Mouse (Mus musculus) gastrocnemius, adult 18-20 months (tissue): ENCODE measurements around the gene Arhgap45. TPM values are rescaled to one million over a fixed set of nuclear protein-coding genes. Genes with fewer than 3 reads are reported as not detected.

Source experiments
- DNase-seq: peaks from one replicate; pipeline ENCODE4 v3.0.0; 2021; ENCODE audit warnings: low spot score
- total RNA-seq, 2 experiments: library from RNA; stranded (reverse); gene quantifications; 2 replicates each; pipeline ENCODE4 v1.2.3; 2021

Arhgap45 gene
- total RNA-seq, 2 experiments from 2014 or later = 0.75 to 1.3 TPM

DNA sequence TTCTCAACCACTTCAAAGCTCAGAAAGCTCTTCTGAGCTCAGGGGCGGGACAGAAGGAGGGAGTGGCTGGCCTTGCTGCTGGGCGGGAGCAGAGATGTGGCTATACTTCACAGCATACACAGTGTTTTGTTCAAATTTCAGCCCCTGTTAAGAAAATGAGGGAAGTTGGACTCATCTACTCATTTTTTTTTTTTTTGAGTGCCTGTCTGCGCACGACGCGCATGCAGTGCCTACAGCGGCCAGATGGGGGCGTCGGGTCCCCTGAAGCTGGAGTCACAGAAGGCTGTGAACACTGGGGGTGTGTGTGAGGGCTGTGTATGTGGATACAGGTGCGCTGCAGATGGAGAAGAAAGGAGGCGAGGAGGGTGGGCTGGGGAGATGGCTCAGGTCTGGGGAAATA, 29.5 kb upstream of the Arhgap45 start:
- DNase-seq = peak; percentile 86

DNA sequence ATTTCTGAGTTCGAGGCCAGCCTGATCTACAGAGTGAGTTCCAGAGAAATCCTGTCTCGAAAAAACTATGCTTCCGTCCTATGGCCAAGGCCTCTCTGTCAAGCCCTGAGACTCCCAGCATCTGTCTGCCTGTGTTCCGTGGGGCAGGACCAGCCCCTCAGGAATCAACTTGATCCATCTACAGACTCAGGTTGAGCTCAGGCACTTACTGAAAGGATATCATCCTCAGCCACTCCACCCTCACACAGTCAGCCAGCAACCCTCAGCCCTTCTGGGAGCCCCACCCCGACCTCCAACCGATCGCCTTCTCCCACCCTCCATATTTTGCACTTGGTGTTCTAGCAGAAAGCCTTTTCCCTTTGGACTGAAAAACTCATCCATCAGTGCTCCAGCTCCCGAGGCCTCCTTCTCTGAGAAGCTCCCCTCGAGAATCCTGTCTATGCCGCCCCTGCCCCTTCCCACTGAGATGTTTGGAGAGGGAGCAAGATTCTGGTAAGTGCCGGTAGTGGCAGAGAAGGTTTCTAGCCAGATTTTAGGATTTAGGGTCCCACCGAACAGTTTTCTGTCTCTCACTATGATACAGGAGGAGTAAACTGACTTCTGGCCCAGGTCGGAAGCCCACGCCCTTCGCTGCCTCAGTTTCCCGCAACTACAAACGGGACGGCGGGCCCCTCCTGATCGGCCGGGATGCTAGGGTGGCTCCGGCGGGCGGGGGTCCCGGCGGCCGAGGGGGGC, 28.5 kb upstream of the Arhgap45 start:
- no peak for DNase-seq

DNA sequence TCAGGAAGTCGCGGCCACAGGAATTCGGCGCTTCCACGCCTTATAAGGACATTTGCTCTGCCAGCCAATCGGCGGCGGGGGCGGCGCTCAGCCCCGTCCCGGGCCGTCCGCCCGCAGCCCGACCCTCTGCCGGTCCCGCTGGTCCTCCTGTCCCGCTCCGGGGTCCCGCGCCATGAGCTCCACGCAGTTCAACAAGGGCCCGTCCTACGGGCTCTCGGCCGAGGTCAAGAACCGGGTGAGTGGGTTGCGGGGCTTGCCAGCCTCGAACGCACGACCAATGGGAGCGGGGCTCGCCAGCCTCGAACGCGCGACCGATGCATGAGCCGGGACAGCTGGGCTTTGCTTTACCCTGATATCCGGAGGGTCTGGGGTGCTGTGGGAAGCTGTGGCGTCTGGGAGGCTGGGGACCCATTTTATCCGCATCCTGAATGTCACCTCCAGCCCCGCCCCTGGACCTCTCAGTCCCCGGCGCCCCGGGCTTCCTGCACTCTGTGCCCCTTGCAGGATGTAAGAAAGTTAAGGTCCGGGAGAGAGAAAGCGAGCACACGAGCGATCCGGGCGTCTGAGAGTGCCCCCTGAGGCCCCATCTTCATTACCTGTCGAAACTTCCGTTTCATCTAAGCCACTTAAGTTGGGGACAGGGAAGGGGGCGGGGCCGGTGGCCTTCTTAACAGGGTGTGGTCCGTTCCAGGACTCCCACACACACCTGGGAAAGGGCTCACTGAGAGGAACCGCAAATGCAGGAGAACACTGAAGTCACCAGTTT, 27.8 kb upstream of the Arhgap45 start, which contains the start of gene Cnn2:
TSS of gene Cnn2 (plus strand) at position 79 of the 766 bp plus-strand sequence.
- no peak for DNase-seq

DNA sequence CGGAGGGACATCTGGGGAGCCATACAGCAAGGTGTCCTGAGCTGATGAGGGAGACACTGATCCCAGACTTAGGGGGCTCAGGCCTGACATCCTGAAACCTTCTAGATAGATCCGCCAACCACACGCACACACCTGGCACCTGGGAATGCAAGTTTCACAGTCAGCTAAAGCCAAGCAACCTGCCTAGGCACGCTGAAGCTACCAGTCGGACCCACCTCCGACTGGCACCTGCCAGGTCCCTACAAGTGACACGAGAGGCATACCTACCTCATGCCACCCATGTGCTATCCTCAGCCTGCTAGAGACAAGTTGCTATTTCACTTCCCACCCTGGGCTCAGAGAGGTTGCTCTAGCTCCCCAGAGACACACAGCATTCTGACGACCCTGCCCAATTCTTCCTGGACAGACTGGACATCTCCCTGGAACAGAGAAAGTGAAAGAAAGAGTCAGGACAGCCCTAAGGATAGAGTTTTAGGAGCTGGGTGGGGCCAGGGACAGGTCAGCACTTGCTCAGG, 27.1 kb upstream of the Arhgap45 start:
- no peak for DNase-seq

DNA sequence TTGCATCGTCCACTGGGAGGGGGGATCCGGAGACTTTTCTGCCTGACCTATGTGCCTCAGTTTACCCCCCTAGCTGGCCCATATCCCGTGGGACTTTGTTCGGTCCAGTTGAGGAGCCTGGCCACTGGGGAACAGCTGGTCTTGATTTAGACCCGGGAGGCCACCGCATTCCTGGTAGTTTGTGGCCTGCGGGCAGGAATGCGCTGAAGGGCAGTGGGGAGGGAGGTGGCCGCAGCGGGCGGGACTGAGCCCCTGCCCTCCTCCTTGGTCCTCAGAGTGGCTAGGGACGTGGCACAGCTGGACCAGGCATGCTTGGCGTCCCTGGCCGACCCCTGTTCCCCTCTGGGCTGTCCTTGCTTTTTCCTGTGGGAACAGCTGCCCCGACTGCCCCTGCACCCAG, 26.6 kb upstream of the Arhgap45 start:
- no peak for DNase-seq

DNA sequence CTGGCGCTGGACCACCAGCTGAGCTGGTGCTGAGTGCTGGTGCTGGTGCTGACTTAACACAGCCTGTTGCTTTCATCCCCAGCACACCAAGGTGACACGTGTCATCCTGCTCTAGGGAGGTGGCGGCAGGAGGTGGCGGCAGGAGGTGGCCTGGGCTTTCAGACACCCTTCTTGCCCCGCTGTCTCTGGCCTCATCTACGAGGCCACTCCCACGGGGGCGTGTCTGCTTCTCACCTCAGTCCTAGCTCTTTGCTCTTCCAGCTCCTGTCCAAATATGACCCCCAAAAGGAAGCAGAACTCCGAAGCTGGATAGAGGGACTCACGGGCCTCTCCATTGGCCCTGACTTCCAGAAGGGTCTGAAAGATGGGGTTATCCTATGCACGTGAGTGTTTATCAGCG, 25.4 kb upstream of the Arhgap45 start:
- DNase-seq = no peak

DNA sequence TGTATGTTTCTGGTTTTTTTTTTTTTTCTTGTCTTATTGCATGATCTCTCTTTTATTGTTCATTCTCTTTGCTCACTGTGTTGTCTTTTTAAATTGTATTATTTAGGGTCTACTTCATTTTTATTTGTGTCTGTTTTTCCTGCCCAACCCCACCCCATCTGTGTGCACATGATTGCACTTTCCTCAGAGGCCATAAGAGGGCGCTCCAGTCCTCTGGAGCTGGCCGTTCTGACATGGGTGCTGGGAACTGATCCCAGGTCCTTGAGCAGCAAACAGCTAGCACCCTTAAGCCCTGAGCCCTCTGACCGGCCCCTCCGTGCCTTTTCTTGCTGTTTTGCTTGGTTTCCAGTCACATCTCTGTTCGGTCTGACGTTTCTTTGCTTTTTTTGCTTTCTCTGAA, 24.9 kb upstream of the Arhgap45 start:
- no peak for DNase-seq

DNA sequence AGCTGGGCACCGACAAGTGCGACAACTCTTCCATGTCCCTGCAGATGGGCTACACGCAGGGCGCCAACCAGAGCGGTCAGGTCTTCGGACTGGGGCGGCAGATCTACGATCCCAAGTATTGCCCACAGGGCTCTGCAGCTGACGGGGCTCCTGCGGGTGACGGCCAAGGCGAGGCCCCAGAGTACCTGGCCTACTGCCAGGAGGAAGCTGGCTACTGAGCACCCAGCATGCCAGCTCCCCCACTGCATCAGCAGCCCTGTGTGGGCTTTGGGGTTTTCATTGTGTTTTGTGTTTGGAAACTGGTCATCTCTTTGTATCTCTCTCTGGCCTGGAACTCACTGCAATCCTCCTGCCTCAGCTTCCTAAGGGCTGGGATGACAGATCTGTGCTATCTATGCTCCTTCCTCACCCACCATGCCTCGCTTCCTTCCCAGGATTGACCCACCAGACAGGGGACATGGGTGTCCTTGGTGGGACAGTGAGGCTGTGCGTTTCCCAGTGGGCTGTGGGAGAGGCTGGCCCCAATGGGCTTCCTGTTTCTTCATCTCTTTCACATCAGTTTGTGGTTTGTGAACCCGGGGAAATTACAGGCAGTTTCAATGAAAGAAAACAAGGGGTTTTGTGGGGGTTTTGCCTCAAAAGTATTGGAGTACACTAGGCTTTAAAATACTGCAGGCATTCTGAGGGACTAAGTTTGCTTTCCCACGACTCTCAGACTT, 21.9 kb upstream of the Arhgap45 start:
- DNase-seq = no peak

DNA sequence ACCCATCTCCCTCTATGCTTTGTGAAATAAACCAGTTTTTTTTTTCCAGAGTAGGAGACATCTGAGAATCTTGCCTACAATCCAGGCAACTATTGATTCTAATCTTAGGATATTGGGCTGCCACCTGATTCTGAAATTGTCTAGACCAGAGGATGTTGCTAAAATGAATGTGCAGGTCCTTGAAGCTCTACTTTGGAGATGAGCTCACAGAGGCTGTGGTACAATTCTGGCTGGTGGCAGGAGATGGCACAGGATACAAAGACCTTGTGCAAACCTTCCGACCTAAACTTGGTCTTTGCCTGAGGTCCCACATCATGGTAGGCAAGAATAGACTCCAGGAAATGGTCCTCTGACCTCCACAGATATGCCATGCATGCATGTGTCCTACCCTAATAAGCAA, 20.8 kb upstream of the Arhgap45 start:
- DNase-seq = no peak

DNA sequence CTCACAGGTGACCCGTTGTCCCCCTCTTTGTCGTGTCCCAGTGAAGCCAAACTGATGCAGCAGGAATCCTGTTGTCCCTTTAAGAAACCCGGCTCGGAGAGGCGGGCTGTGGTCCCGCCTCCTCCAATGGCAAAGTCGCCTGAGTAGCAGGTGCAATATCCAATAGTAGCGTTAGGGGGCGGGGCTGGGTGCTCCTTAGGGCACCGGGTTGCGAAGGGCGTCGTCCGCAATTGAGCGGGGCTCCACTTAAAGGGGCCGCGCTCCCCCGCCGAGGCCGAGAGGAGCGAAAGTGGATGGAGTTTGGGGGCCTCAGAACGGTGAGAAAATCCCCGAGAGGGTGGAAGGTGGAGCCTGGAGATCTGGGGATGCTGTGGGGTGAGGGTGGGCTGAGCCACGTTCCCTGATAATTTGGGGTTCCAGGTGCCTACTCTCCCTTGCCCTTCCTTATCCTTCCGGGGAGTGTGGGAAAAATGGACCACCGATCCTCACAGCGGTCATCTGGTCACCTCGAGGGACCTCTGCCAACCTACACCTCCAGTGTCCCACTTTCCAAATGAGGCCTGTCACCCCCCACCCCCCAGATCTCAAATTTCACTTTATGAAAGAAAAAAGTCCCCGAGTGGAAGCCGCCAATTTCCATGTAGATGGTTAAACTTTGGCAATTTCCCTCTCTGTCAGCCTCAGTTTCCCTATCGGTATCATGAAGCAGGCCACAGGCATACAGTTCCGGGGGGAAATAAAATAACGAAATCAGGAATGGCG, 20.0 kb upstream of the Arhgap45 start, which contains the start of gene Abca7:
TSS of gene Abca7 (plus strand) at position 223 of the 762 bp plus-strand sequence.
- peak; percentile 98 for DNase-seq

DNA sequence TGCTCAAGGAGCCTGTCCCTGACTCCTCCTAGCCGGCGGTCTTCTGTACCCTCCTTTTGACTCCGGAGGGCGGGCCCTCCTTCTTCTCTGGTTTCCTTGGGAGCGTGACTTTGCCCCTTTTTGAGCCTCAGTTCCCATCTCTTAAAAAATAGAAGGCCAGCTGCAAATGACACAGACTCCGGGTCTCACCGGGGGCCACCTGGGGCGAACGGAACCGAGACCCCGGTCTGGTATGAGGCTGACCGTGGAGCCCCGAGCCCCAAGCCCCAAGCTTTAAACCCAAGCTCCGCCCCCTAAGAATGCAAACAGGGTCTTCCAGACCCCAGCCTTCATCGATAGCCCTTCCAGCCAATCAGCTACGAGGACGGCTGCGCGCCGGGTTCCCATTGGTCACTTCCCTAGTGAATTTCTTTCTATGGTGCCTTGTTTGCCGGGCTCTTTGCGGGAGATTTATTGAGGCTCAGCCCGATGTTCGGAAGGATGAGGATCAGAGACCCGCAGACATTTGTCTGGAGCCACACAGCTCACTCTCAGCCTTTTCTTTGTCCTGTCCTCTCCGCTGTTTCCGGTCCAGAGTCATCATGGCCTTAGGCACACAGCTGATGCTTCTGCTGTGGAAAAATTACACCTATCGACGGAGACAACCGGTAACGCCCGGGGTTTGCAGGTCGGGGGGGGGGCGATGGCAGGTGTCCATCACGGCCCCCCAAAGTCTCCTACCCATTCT, 19.3 kb upstream of the Arhgap45 start:
- DNase-seq = peak; percentile 58

DNA sequence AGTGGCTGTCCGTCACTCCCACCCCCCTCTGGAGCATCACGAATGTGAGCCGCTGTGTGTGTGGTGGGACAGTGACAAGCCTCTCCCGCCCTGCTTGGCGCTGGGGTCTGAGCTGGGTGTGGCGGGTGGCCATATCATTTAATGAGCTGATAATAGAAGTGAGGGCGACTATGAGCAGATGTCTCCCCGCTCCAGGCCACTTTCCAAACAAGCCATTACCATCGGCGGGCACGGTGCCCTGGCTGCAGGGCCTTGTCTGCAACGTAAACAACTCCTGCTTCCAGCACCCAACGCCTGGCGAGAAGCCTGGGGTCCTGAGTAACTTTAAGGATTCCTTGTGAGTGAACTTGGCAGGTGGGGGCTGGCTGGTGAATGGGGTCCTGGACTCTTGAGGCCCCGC, 18.6 kb upstream of the Arhgap45 start:
- DNase-seq = no peak

DNA sequence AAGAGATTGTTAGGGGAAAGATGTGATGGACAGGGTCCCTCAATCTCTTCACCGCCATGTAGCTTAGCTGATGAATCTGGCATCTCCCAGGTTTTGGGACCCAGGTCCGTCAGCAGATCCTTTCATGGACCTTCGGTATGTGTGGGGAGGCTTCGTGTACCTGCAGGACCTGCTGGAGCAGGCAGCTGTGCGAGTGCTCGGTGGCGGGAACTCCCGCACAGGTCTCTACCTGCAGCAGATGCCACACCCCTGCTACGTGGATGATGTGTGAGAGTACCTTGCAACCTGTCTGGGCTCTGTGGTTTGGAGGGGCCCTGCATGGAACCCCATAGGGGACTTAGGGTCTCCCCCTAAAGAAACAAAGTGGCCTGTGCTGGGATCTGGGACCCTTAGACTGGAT, 14.5 kb upstream of the Arhgap45 start:
- no peak for DNase-seq

DNA sequence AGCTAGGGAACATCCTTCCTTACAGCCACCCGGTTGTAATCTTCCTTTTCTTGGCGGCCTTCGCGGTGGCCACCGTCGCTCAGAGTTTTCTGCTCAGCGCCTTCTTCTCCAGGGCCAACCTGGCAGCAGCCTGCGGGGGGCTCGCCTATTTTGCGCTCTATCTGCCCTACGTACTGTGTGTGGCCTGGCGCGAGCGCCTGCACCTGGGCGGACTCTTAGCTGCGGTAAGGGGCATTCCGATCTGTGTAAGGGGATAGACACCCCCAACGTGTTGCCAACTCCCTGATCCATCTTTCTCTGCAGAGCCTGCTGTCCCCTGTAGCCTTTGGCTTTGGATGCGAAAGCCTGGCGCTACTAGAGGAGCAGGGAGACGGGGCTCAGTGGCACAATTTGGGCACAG, 13.6 kb upstream of the Arhgap45 start:
- no peak for DNase-seq

DNA sequence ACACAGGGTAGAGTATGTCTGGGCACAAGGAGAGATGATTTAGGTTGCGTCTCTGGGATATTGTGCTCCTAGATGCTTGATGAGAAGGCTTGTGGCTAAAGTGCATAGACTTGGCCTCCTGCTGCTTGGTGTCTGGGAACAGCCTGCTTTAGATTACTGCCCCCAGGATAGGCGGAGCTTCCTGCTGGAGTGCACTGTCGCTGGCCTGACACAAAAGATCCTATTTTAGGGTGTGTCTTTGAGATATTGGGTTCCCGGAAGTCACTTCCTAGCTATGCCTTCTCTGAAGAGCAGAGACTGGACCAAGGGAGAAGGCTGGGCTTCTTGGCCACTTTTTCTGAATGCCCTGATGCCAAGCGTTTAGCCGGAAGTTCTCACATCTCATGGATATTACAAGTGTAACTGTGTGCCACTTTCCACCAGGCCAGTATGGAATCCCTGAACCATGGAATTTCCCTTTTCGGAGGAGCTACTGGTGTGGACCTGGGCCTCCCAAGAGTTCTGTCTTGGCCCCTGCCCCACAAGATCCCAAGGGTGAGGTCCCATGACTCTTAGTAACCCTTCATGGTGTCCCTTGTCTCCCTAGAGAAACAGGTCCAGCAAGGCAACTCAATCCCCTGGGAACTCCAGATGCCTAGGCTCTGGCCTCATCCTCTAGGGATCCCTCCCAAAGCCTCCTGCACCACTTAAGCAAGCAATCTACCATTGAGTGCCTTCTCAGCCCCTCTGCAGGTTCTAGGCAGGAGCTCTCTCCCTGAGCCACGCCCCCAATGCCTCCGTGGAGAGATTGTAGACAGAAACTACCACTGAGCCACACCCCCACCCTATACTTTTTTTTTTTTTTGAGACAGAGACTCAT, 12.8 kb upstream of the Arhgap45 start:
- no peak for DNase-seq

DNA sequence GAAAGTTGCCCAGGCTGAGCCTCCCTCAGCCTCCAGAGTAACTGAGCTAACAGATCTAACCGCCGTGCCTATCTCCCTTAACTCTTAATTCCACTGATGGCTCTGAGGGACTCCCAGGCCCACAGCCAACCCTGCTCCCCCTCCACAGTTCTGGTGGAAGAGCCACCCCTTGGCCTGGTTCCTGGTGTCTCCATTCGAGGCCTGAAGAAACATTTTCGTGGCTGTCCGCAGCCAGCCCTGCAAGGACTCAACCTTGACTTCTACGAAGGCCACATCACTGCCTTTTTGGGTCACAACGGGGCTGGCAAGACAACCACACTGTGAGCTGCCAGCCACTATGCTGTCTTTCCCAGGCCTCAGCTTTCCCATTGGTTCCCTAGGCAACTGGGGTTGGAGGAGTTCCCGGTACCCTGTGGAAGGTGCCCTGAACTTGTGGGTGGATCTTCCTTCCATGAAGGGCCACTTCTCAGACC, 12.2 kb upstream of the Arhgap45 start:
- DNase-seq = no peak

DNA sequence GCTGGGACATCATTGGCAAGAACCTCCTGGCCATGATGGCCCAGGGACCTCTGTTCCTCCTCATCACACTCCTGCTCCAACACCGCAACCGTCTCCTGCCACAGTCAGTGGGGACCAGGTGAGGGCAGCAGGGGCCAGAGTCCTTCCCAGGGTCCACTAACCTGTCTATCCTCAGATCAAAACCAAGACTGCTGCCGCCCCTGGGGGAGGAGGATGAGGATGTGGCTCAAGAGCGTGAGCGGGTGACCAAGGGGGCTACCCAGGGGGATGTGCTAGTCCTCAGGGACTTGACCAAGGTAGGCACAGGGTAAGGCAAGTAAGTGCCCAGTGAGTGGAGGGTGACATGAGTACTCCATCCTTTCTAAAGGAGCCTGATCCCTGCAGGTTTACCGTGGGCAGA, 4.7 kb upstream of the Arhgap45 start:
- DNase-seq = no peak

DNA sequence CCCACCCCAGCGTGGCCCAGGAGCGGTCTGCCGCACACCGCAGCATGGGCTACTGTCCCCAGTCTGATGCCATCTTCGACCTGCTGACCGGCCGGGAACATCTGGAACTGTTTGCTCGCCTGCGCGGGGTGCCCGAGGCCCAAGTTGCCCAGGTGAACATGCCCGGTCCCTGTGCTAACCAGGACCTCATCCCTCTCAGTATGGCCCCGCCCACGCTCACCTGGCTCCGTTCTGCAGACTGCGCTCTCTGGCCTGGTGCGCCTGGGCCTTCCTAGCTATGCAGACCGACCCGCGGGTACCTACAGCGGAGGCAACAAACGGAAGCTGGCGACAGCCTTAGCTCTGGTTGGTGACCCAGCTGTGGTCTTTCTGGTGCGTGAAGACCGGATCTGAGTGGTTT, 2.8 kb upstream of the Arhgap45 start:
- no peak for DNase-seq

DNA sequence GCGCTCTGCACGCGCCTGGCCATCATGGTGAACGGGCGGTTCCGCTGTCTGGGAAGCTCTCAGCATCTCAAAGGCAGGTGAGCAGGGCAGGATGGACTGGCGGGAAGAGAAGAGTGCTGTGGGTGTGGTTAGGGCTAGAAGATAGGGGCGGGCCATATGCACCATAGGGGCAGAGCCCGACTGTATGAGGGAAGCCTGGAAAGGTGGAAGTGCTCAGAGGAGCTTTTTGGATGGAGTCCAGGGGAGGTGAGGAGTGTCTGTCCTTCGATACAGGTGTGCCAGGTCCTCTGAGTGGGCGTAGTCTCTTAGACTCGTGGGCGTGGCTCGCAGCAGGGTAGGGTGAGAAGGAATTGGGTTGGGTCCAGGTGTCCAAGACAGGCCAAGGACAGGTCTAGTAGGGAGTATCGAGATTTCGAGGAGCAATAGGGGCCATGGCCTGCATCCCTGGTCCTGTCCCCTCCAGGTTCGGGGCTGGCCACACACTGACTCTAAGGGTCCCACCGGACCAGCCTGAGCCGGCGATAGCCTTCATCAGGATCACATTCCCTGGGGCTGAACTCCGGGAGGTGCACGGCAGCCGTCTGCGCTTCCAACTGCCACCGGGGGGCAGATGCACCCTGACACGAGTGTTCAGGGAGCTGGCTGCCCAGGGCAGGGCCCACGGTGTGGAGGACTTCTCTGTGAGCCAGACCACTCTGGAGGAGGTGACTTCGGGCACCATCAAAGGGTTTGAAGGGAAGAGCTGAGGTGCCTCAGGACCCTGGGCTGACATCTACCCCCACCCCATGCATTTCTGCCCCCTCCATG, 1.8 kb upstream of the Arhgap45 start:
- no peak for DNase-seq
